Mouse (Mus musculus): ENCODE data around the gene Tfip11.

- TF ChIP-seq CTCF (IDR thresholded peaks at IDR 0.05; ENCODE audit: low read depth, low read length) (no peak), POLR2A (IDR thresholded peaks at IDR 0.05; ENCODE audit: extremely low read depth, insufficient read depth, low read length) (peak; percentile 39; the same call in 1 of the 2 replicates)
These were observed 16.5 kb downstream of the Tfip11 start, which contains the start of the genes Srrd and Hps4 for GRCm38 (mm10) chr5:112342463-112343204.
